Mouse (Mus musculus) c-Kit-positive CD71-positive TER-119-positive erythroid progenitor cells, embryonic 14.5 days (primary cell): ENCODE measurements around the gene Ndst2.

ENCODE experiments used
- DNase-seq: peaks from one replicate; pipeline ENCODE4 v3.0.0-alpha.2; 2013; ENCODE audit warnings: low spot score

Gene Ndst2

DNA sequence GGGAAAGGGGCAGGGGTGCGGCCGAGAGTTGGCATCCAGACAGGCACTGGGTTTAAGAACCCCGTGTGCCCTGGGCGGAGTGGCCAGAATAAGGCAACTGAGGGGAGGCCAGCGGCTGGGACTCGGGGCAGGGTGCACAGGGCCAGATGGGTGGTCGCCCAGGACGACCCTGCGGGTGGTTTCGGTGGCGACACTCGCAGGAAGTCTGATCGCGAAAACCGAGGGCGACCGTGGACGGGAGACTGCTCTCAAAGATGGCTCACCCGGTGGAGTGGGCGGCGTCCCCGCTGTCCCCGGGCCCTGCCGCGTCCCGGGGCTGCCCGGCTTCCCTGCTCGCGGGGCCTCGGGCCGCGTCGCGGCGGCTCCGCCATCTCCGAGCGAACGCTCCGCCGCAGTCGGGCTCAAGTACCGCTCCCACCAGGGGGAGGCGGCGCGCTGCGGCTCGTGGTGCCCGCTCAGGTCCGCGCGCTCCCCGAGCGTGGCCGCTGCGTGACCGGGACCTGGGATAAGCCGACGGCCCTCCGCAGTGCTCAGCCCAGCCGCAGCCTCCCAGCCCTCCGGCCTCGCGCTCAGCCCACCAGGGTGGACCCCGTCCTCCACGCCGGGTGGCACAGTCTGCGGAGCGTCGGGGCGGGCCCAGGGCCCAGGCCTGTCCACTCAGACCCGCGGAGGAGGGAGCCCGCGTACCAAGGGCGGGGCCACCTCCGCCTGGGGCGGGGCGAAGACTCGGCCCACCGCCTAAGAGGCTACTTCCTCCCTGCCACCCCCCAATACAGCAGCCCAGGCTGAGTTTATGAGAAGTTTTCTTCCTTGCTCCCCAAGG is at the start of gene Ndst2:
Gene Ndst2 (minus strand): TSS at position 611 of the 823 bp plus-strand sequence.
- peak; percentile 83 for DNase-seq

DNA sequence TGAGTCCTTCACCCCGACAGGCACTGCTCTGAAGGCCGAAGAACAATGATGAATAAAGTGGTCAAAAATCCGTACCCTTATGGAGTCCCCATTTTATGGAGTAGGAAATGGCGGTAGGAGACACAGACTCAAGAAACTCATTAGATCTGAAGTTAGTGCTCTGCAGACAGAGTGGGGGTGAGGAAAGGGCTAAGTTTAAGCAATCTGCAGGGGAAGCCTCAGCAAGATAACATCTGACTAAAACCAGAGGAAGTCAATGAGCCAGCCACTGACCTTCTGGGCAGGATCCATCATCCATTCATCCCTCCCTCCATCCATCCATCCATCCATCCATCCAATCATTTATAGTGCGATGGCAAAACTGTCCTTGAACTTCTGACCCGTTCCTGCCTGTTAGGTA is 49.2 kb upstream of the Ndst2 start:
- DNase-seq = no peak

DNA sequence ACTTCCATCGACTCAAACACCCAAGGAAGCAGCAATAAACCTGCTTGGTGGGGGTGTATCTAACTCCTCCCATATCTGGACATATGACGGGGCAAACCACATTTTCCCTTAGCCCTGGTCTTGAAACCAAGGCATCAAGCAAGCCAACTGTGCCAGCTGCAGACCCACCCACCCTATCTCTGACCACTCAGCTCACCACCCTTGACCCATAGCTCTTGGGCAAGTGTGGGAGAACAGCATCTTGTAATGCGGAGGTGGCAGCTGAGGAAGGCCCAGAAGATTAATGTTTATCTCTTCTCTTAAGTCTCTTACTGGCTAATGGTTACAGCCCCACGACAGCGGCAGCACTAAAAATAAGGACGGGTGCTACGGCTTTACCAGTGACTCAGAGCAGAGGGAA is 48.5 kb upstream of the Ndst2 start:
- DNase-seq = no peak

DNA sequence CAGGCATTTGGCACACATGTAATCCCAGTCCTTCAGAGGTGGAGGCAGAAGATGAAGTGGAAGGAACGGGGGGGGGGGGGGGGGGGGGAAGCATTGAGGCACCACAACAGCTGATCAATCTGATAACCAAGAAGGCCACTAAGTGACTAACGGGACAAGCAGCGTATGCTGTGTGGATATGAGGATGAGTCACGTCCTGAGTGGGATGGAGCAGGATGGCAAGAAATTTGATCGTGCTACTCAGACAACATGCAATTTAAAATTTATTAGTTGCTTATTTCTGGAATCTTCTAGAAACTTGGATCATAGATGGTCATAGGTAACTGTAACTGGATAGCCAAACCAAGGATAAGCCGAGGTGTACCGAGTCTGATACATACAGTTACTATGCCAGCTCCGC is 45.9 kb upstream of the Ndst2 start:
- no peak for DNase-seq

DNA sequence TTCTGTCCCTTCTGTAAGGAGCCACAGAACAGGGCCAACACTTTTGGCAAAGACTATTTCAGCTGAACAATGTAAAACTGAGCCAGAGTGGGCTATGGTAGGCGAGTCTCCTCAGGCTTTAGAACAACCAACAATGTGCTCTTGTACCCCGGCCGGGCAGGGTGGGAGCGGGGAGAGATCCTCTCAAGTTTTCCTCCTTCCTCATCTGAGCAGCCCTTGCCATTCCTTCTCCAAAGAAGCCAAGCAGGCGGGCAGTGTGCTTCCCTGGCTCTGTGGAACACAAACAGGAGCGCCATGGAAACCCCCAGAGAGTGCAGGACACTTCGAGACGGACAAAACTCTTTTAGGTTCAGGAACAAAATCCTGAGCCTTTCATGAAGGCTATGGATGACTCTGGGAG is 44.1 kb upstream of the Ndst2 start:
- no peak for DNase-seq

DNA sequence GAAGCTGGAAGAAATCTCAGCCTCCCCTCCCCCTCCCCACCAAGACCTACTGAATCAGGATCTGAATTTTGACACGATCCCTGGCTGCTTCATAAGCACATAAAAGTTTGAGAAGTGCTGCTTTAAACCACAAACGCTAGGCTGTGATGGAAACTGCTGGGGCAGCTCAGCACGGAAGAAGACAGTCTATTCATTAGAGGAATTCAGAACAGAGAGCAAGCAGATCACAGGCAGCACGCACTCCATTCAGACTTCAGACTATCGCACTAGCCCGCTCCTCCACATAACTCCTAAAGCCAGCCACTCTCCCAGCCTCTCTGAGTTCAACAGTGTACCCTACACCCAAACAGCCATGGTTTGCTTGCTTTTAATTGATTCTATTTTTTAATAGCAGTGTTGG is 41.3 kb upstream of the Ndst2 start:
- DNase-seq = no peak

DNA sequence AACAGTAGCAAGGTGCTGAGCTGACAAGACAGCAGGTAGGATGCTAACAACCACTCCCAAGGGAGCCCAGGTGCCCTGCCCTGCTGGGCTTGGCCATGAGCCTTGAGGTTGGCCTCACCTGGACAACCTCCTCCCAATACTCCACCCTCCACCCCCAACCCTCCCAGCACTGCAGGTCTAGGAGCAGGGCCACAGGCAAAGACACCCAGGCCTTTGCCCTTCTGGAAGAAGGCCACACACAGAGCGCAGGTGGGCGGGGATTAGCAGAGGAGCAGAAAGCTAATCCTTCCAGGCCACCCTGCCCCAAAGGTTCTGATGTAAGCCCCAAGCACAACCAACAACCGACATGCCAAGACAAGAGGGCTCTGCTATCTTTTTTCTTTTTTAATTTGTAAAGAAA is 39.0 kb upstream of the Ndst2 start:
- no peak for DNase-seq

DNA sequence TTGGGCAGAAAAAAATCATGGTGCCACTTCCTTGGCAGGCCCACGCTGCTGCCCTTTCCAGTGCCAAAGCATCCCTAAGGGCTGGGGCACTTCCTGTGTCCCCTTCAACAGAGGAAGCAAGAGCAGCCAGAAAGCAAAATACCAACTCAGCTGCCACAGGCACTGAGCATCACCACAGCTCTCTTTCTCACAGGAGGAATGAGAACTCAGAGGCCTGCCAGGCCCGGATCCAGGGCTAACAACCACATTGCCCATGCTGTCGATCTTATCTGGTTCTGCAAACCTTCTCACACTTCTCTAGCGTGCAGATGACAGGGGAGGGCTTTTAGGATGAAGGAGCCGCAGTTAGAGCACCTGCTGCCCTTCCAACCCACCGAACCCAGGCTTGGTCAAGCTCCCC is 38.4 kb upstream of the Ndst2 start:
- no peak for DNase-seq

DNA sequence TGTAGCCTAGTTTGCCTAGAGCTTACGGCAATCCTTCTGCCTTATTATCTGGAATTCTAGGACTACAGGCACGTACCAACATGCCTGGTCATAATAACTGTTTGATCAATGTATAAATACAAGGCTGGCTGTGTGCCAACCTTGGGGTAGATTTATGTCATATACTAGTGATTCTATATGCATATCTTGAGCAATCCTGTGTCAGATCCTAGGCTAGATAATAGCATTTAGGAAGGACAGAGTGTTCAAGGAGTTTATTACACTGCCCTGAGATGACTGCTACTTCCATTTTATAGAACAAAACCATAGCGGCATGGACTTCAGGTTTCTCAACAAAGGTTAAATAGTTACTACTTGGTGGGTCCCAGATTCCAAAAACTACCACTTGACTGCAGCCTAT is 37.6 kb upstream of the Ndst2 start:
- DNase-seq = no peak

DNA sequence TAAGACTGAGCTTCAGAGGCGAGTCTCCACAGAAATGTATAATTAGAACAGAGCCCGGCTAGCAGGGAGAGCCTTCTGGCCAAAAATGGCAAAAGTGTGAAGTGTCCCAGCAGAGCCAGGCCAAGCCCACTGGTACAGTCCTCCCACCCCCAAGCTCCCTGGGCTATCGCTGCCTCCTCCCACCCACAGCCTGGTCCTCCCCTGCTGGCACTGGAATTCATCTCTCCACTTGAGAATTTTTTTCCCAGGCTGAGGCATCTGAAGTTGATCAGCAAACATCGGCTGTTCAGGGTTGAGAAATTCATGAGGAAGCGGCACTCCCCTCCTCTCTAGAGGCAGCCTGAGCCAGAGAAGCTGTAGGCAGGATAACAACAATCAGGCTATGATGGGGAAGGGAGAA is 34.2 kb upstream of the Ndst2 start:
- no peak for DNase-seq

DNA sequence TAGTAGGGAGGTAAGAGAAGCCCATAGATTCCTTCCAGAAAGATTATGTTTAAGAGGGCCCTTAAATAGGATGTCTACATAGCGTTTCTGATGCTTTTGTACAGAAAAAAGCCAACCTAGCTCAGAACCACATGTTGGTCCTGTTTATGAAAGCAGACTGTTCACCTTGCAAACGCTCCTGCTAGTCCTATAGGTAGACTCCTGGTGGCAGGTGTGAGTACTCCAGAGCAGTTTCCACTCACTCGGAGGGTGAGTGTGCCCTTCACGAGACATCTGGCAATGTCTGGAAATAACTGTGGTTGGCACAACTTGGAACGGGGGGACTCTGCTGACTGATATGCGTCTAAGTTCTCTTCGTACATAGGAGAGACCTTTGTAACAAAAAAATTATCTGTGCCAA is 33.6 kb upstream of the Ndst2 start:
- DNase-seq = no peak

DNA sequence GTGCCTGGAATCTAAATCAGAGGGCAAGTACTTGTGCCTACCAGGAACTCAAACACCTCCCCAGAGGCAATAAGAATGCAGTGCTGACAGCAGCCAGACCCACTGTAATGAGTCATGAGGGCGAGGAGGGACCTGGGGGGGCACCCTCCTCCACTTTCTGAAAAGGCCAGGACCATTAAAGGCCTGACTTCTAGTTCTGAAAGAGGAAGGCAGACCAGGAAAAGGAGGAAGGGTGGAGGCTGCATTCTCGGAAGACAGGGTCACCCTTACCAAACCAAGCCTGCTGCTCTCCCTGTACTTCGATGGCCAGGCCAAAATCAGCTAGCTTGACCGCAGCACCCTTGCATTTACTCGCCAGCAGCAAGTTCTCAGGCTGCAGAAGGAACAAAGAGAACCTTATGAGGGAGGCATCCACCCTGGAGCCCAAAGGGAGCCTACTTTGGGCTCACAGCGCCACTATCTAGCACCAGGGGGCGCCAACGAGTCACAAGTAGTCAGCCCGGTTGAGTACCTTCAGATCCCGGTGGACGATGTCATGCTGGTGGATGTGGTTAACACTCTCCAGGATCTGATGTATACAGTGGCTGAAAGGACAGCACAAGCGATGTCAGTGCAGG is 31.4 kb upstream of the Ndst2 start:
- peak; percentile 69 for DNase-seq

DNA sequence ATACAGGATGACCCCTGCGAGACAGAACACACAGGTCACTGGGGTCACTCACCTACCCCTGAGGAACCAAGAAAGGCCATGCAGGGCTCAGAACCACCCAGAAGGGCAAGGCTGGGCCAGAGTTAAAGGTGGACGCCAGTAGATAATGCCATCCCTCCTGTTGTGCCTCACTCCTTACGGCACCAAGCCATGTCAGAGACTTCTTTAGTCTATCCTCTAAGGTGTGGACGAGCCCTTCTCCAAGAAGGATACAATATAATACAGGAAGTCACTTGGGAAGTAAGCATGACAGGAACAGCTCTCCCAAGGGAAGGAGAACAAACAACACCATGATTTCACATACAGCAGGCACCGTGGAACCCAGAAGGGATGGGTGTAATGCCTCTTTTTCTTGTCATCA is 30.6 kb upstream of the Ndst2 start:
- no peak for DNase-seq

DNA sequence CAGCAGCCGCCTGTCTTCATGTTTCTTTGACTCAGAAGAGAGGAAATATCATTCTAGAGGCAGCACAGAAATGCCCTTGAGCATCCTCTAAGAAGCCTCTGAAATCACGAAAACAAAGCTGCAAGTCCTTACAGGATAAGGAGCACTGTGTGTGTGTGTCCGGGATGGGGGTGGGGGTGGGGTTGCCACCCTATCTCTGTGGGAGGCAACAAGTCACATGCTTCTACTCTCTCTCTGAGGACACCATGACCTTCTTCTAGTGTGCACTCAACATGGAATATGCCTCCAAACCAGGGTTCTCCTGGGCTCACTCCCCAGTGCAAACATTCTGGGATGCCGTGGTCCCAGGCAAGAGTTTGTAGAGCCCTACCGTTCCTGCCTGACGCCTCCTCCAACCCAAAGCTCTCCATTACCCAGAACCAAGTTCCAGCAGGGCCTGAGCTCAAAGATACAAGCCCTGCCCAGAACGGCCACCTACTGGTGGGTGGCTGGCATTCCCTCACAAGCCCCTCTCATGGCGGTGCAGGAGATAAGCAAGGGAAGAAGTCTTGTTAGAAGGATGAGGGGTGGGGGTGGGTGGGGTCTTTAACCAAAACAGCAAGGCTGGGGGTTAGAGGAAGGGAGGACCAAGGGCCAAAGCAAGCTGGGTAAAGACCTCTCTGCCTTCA is 24.5 kb upstream of the Ndst2 start:
- DNase-seq = no peak

DNA sequence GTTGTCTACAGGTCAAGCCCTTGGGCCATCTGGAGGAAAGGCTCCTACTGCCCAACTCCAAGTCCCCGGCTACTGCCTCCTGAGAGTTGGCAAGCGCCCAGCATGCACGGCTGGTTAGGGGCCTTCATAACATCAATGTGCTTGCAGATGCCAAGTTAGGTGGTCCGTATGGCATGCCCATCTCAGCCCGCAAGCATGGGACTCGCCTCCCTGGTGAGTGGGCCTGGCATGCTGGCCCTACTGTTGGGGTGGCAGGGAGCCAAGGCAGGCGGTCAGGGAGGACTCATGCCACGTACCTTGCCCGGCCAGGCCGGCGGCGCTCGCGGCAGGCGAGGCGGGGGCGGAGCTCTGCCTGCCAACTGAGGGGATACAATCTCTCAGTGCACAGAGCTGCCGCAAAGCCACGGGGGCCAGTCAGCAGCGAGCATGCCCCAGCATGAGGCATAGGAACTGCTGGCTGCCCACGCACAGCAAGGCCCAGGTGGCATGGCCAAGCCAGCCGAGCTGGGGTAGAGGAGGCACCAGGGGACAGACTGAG is 23.1 kb upstream of the Ndst2 start:
- DNase-seq = no peak

DNA sequence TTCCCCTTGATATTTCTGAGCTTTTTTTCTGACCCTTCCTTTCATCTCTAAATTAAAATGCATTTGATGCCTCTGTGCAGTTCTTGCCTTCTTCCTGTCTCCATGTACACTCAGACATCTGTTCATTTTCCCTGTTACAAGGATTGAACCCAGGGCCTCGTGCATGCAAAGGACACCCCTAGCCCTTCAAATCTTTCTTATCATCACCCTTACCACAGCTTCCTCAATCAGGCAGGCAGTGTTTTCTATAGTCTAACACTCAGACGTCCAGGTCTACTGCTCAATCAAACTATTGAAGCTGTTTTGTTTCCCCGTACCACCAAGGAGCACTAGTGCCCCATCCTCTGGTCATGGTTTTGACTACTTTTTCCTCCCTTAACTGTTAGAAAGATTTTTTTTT is 19.4 kb upstream of the Ndst2 start:
- no peak for DNase-seq

DNA sequence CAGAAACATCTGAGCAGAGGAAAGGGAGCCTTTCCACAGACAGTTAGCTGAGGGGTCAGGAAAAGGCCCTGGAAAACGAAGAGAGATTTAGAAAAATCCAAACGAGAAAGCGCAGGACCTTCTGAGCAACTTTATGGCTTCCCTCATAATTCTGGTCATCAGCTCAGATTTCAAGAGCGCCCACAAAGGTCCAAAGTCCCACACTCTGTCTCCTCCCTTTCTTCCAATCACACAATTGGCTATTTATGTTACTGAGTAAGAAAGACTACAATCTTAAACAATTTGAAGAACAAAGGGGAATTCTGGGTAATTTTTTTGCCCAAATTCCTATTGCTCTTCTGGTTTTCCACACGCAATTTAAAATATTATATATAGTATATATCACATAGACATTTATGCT is 16.1 kb upstream of the Ndst2 start:
- no peak for DNase-seq

DNA sequence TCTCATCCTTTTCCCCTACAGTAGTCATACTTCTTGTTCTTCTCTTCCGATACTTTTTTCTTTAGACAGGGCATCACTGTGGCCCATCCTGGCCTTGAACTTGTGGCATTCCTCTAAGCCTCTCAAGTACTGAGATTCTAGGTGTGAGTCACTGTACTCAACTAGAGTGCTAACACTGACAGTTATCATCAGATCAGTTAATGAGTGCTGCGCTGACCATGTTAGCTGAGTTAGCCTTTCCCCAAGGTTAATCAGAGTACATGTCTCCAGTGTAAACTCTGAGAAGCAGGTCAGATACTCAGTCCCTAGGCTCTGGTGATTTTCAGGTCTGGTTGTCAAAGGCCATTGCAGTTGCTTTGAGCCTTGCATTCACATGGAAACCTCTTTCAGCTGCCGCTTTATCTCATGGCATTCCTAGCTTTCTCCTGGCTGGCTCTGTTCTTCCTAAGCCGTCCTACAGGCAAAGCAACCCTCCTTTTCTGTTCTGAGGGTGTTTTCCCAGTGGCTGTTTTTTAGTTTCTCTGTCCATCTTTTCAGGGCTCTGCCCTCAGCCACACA is 15.2 kb upstream of the Ndst2 start:
- DNase-seq = no peak

DNA sequence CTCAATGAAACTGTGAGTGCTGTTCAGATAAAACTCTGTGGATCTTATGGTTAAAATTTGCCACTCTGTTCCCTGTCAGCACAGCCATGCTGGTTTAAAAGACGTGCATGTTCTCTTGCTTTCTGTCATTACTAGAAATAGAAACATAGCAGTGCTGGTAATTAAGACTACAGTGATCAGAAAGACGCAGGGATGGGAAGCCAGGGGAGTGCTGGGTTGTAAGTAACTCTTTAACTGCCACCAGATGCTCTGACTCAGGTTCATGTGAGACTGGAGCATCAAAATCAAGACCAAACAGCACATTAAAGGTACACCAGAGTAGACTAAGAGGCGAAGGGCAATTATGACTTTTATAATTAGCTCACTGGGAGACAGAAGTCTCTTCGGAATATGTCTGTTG is 14.0 kb upstream of the Ndst2 start:
- no peak for DNase-seq

DNA sequence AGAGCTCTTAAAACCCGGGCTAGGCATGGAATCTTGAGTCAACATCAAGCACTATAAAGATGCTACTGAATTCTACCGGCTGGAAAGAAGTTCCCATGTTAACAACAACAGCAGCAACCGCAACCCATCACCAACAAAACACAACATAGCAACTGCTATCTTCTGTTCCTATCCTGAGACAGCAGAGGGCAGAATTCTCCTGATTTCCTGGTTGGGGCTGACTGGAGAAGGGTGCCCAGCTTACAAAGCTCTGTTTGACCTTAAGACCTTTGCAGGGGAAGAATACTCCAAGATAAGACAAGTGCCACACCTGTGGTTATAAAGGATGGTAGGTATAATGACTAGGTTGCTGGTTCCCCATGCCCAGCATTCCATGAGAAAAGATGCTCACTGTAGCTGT is 12.6 kb upstream of the Ndst2 start:
- no peak for DNase-seq

DNA sequence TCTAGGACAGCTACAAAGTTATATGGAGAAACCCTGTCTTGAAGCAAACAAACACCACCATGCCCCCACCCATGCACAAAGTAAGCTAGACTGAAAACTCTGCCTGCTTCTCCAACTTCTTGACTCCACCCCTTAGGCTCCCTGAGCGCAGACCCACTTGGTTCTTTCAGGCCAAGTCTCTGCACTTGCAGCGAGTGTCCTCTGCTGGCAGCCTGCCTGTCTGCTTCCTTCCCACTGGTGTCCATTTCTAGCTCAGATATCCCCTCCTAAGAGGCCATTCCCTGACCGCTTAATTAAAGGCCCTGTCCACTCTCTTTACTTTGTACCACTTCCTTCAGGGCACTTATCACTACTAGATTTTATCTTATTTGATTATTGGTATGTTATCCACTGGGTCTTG is 9.3 kb upstream of the Ndst2 start:
- DNase-seq = no peak

DNA sequence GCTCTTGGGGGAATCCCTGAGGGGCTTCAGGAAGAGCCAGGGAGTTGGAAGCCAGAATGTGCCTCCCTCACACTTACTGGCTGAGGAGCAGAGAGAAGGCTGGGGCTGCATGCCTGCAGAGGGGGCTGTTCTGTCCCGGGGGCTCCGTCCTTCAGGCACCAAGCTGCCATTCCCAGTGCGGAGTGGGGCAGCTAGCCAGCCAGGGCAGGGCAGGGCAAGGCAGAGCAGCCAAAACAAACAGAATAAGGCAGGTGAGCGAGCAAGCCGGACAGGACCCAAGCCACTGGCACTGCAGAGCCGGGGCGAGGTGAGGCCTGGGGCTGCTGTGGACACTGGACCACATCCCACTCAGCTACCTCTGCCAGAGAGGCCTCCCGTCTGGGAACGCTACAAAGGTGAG is 6.9 kb upstream of the Ndst2 start:
- DNase-seq = no peak

DNA sequence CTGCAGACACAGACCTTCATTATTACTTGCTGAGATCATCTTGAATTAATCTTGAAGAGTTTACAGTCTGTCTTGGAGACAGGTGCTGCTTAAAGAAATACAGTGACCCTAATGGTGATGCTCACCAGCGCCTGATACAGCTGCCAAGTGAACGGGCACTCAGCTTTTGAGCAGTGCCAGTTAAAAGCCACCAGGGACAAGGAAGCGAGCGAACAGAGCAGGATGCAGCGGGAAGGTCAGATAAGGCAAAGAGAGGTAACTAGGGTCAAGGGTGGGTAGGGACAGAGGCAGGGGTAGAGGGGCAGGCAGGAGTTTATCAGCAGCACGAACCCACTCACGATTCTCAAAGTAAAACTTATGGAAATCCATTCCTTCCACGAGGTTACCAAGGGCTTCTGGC is 4.1 kb upstream of the Ndst2 start:
- DNase-seq = no peak
